Mouse (Mus musculus) thymus, adult 2 months (tissue): ENCODE measurements around the gene Fmnl2.

Experiments
- CTCF ChIP-seq: fragments of 200-500 bp; IDR thresholded peaks from 2 replicates; pipeline ENCODE4 v1.5.1; 2012; ENCODE audit warnings: mild to moderate bottlenecking, control low read depth, low read length, moderate library complexity, borderline replicate concordance; ENCODE audit not compliant: control insufficient read depth, poor library complexity, insufficient read depth; ENCODE audit errors: extremely low read depth
- POLR2A ChIP-seq: fragments of 200-500 bp; IDR thresholded peaks from 2 replicates; pipeline ENCODE4 v1.6.1; 2012; ENCODE audit warnings: mild to moderate bottlenecking, low read length, control low read depth, moderate library complexity; ENCODE audit not compliant: control insufficient read depth, poor library complexity, insufficient read depth; ENCODE audit errors: extremely low read depth

DNA sequence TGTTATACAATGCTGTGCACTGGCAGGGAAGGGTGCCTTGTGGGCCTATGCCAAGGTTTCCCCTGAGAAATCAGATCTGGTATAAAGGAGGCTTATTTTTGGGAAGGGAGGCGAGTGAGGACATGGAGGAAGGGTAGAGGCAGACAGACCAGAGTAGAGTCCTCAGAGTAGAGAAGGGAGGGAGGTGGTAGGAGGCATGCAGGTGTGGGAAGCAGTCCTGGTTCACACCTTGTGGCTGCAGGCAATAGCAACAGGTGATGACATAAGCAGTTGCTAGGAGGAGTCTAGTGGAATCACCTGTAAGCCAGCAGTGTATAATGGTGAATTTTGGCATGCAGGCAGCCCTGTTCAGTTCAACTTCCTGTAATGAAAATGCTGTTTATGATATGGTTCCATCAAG, 105.8 kb downstream of the Fmnl2 start:
- TF ChIP-seq CTCF (no peak), POLR2A (no peak)
